Mouse (Mus musculus): Measurements from ENCODE around the gene Araf. TPM values are rescaled to one million over a fixed set of nuclear protein-coding genes. Genes with fewer than 3 reads are reported as not detected.

Gene Araf
- 116 and 119 TPM in 2 replicates for polyA plus RNA-seq (2015; fragmentation: Nextera tagmentation; extraction: Ambion mirVana)

GRCm38 (mm10) chrX:20797681-20798080 lies at the start of gene Araf:
TSS of gene Araf (plus strand) at chrX:20797814.
- H3K27ac ChIP-seq: peak within 1 kb of the TSS; percentile 89
- no peaks in the 10 kb centered on the region for H3K4me1 ChIP-seq
- H3K36me3 ChIP-seq: no peaks in the 10 kb centered on the region
- peak within 1 kb of the TSS; percentile 47 for H3K4me3 ChIP-seq
- H3K9ac ChIP-seq: peak within 1 kb of the TSS; percentile 67
- H3K4me2 ChIP-seq (replicated peaks): peak within 1 kb of the TSS; percentile 61
- WGBS: 20% methylated on average over 5 of the region's 7 CpGs
- H3K9me3 ChIP-seq: no peaks in the 10 kb centered on the region
- ATAC-seq (ENCODE audit: low FRiP score, low read depth): peak; percentile 52; the same call in 1 of the 2 replicates
- no peaks in the 10 kb centered on the region for H3K27me3 ChIP-seq

- no peak overlapping the region for H3K4me2 ChIP-seq (replicated peaks)
- H3K9me3 ChIP-seq: no peaks in the 10 kb centered on the region
- 71% methylated on average over 2 of the region's 2 CpGs for WGBS
- no peak overlapping the region for H3K4me3 ChIP-seq
- no peaks in the 10 kb centered on the region for H3K36me3 ChIP-seq
- H3K4me1 ChIP-seq: no peaks in the 10 kb centered on the region
- no peak overlapping the region for H3K27ac ChIP-seq
- no peak overlapping the region for H3K9ac ChIP-seq
- H3K27me3 ChIP-seq: no peaks in the 10 kb centered on the region
- ATAC-seq (ENCODE audit: low FRiP score, low read depth): no peak
Measured at GRCm38 (mm10) chrX:20748829-20749228, 48.8 kb upstream of the Araf start.

DNA sequence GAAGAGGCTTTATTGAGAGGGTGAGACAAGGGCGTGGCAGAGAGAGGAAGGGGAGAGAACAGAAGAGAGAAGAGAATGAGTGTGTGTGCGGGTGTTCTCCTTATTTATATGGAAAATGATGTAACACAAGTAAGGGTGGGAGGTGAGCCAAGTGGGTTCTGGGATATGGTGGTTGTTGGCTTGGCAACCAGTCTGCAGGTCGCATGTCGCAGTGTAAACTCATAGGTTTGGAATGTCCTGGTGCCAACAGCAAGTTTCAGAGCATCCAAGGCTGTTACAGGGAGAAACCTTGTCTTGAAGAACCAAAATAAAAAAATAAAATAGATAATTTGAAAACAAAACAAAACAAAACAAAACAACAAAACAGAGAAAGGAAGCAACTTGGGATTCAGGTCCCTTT lies 36.4 kb upstream of the Araf start:
- Histone ChIP-seq H3K27ac (no peak overlapping the region), H3K4me3 (no peak overlapping the region), H3K9me3 (no peaks in the 10 kb centered on the region), H3K4me1 (no peaks in the 10 kb centered on the region), H3K9ac (no peak overlapping the region), H3K4me2 (replicated peaks) (no peak overlapping the region), H3K27me3 (no peaks in the 10 kb centered on the region), H3K36me3 (no peaks in the 10 kb centered on the region)
- no peak for ATAC-seq (ENCODE audit: low FRiP score, low read depth)
- WGBS: 79% methylated on average over 4 of the region's 4 CpGs

DNA sequence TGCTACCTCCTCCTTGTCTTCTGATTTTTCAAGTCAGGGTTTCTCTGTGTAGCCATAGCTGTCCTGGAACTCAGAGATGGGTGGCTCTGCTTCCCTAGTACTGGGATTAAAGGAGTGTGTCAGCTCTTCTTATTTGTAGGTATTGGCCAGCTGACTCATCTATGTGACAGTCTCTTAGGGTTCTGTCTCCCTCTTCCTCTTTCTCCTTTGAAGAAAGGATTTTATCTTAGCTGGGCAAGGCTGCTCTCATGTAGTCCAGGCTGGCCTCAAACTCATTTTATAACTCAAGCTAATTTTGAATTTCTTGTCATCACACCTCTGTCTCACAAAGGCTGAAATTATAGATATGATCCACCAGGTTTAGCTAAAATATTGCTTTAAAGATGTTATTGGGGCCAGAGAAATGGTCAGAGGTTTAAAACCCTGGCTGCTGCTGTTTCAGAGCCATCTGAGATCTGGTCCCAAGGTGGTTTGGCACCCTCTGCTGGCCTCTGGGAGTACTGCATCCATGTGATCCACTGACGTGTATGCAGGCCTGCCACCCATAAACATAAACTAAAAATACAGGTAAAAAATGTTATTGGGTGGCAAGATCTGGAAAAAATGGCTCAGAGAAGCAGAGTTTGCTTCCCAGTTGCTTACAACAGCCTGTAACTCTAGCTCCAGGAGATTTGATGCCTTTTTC lies 26.8 kb upstream of the Araf start:
- Histone ChIP-seq H3K27ac (no peak overlapping the region), H3K4me3 (no peak overlapping the region), H3K4me1 (no peaks in the 10 kb centered on the region), H3K9me3 (no peaks in the 10 kb centered on the region; the same call in 1 of the 2 replicates), H3K27me3 (no peaks in the 10 kb centered on the region), H3K9ac (no peak overlapping the region), H3K36me3 (no peaks in the 10 kb centered on the region), H3K4me2 (replicated peaks) (no peak overlapping the region)
- ATAC-seq (ENCODE audit: low FRiP score, low read depth): no peak; the same call in 1 of the 2 replicates
- 5% methylated on average over 1 of the region's 1 CpGs for WGBS

DNA sequence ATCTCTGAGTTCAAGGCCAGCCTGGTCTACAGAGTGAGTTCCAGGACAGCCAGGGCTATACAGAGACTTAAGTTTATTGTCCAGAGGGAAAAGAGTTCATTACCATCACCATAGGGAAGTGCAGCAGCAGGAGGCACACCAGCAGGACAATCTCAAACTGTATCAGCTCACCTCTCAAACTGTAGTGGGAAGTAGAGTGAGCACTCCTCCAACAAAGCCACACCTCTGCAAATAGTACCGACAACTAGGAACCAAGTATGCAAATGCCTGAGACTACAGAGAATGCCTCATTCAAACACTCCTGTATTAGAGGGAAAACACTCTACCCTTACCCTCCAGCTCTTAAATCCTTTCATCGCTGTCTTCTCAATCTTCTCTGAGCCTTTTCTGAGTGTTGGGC lies 25.9 kb upstream of the Araf start:
- Histone ChIP-seq H3K9ac (no peak overlapping the region), H3K9me3 (no peaks in the 10 kb centered on the region; the same call in 1 of the 2 replicates), H3K4me1 (no peaks in the 10 kb centered on the region), H3K27ac (no peak overlapping the region), H3K4me2 (replicated peaks) (no peak overlapping the region), H3K36me3 (no peaks in the 10 kb centered on the region), H3K4me3 (no peak overlapping the region), H3K27me3 (no peaks in the 10 kb centered on the region)
- 58% methylated on average over 2 of the region's 2 CpGs for WGBS
- no peak for ATAC-seq (ENCODE audit: low FRiP score, low read depth)

- Histone ChIP-seq H3K9me3 (no peaks in the 10 kb centered on the region; the same call in 1 of the 2 replicates), H3K4me1 (no peaks in the 10 kb centered on the region), H3K27ac (no peak overlapping the region), H3K4me3 (no peak overlapping the region), H3K27me3 (no peaks in the 10 kb centered on the region), H3K36me3 (no peaks in the 10 kb centered on the region), H3K9ac (no peak overlapping the region), H3K4me2 (replicated peaks) (no peak overlapping the region)
- 48% methylated on average over 19 of the region's 19 CpGs for WGBS
- no peak for ATAC-seq (ENCODE audit: low FRiP score, low read depth)
Measured at GRCm38 (mm10) chrX:20775271-20776016, 22.2 kb upstream of the Araf start.

GRCm38 (mm10) chrX:20777619-20778018 lies 20.0 kb upstream of the Araf start:
- no peak overlapping the region for H3K4me3 ChIP-seq
- no peak for ATAC-seq (ENCODE audit: low FRiP score, low read depth)
- no peak overlapping the region for H3K4me2 ChIP-seq (replicated peaks)
- no peaks in the 10 kb centered on the region for H3K36me3 ChIP-seq
- no peaks in the 10 kb centered on the region; the same call in 1 of the 2 replicates for H3K9me3 ChIP-seq
- no peak overlapping the region for H3K9ac ChIP-seq
- no peaks in the 10 kb centered on the region for H3K4me1 ChIP-seq
- H3K27ac ChIP-seq: no peak overlapping the region
- H3K27me3 ChIP-seq: no peaks in the 10 kb centered on the region

- Histone ChIP-seq H3K9me3 (no peaks in the 10 kb centered on the region), H3K27ac (no peak overlapping the region), H3K4me1 (no peaks in the 10 kb centered on the region), H3K36me3 (no peaks in the 10 kb centered on the region), H3K9ac (no peak overlapping the region), H3K4me2 (replicated peaks) (no peak overlapping the region), H3K27me3 (no peaks in the 10 kb centered on the region), H3K4me3 (no peak overlapping the region)
- WGBS: 78% methylated on average over 2 of the region's 2 CpGs
- ATAC-seq (ENCODE audit: low FRiP score, low read depth): no peak
Measured at GRCm38 (mm10) chrX:20787309-20787708, 10.3 kb upstream of the Araf start.

DNA sequence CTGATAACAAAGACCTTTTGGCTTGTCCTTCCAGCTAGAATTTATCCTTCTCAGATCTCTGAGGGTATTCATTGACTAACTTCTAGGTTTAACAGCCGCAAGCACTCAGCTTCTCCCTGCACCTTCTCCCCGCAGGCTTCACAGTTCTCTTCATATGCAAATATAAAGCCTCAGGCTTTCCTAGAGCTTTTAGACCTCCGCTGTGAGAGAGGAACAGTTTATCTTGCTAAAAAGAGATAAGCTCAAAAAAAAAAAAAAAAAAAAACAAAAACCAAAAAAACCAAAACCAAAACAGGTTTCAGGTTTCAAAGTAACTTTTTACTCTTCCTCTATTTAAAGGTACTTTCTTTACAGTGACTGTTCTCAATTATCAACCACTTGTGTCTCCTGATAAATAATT lies 5.2 kb upstream of the Araf start:
- Histone ChIP-seq H3K27ac (no peak overlapping the region), H3K27me3 (no peaks in the 10 kb centered on the region), H3K36me3 (no peaks in the 10 kb centered on the region), H3K4me2 (replicated peaks) (no peak overlapping the region), H3K4me3 (no peak overlapping the region), H3K9me3 (no peaks in the 10 kb centered on the region), H3K9ac (no peak overlapping the region), H3K4me1 (no peaks in the 10 kb centered on the region)
- WGBS: 47% methylated on average over 3 of the region's 3 CpGs
- no peak for ATAC-seq (ENCODE audit: low FRiP score, low read depth)

- no peak for ATAC-seq (ENCODE audit: low FRiP score, low read depth)
- Histone ChIP-seq H3K36me3 (no peaks in the 10 kb centered on the region), H3K9me3 (no peaks in the 10 kb centered on the region), H3K4me1 (no peaks in the 10 kb centered on the region), H3K4me3 (no peak overlapping the region), H3K9ac (no peak overlapping the region), H3K4me2 (replicated peaks) (no peak overlapping the region), H3K27ac (no peak overlapping the region), H3K27me3 (no peaks in the 10 kb centered on the region)
- WGBS: 64% methylated on average over 7 of the region's 7 CpGs
Measured at GRCm38 (mm10) chrX:20793230-20793629, 4.4 kb upstream of the Araf start.

DNA sequence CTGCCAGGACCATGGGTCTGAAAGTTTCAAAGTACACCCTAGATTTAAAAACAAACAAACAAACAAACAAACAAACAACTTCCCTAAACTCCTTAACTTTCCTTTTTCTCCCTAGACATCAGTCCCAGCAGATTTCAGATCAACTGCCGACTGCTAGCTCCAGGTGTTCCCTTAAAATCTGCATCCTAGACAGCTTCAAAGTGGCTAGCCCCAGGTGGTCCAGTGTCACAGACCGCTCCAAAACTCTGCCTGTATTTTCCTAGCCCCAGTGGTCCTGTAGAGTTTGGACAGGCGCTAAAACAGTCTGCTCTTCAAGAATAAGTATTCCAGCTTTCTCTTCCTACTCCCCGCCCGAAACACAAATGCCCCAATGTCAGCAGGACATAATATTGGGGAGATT lies 3.4 kb upstream of the Araf start:
- WGBS: 26% methylated on average over 5 of the region's 5 CpGs
- no peak for ATAC-seq (ENCODE audit: low FRiP score, low read depth)

GRCm38 (mm10) chrX:20798141-20798796 lies 655 bp downstream of the Araf start:
- H3K4me3 ChIP-seq: peak overlapping the region; percentile 47
- H3K4me1 ChIP-seq: no peaks in the 10 kb centered on the region
- peak; percentile 97 for ATAC-seq (ENCODE audit: low FRiP score, low read depth)
- H3K27ac ChIP-seq: peak overlapping the region; percentile 89
- H3K9me3 ChIP-seq: no peaks in the 10 kb centered on the region
- peak overlapping the region; percentile 67 for H3K9ac ChIP-seq
- peak overlapping the region; percentile 61 for H3K4me2 ChIP-seq (replicated peaks)
- 10% methylated on average over 17 of the region's 21 CpGs for WGBS
- no peaks in the 10 kb centered on the region for H3K36me3 ChIP-seq
- H3K27me3 ChIP-seq: no peaks in the 10 kb centered on the region

More for the DNA sequence above, 3.4 kb upstream of the Araf start:
- Histone ChIP-seq H3K9me3 (no peaks in the 10 kb centered on the region), H3K4me3 (no peak overlapping the region), H3K36me3 (no peaks in the 10 kb centered on the region), H3K9ac (no peak overlapping the region), H3K27me3 (no peaks in the 10 kb centered on the region), H3K27ac (no peak overlapping the region), H3K4me2 (replicated peaks) (no peak overlapping the region), H3K4me1 (no peaks in the 10 kb centered on the region)
